Mouse (Mus musculus): ENCODE results near the gene Fgfr2.
"Not testable (repeated sequence)": the region's sequence is repeated elsewhere in the genome, so short reads cannot be mapped to it uniquely, and the experiment has no call there.

The Fgfr2 gene

GRCm38 (mm10) chr7:130173914-130174313 is 2949.2 kb downstream of the Fgfr2 start:
- no peak for DNase-seq (ENCODE audit: low spot score)

- DNase-seq (ENCODE audit: low spot score), result no peak
These were observed 2953.0 kb downstream of the Fgfr2 start for GRCm38 (mm10) chr7:130170144-130170543.

GRCm38 (mm10) chr7:130168296-130168695 is 2954.9 kb downstream of the Fgfr2 start:
- DNase-seq (ENCODE audit: low spot score), result no peak

GRCm38 (mm10) chr7:130167261-130167660 is 2955.9 kb downstream of the Fgfr2 start:
- DNase-seq (ENCODE audit: low spot score), result no peak

- DNase-seq (ENCODE audit: low spot score), result no peak
These were observed 2957.0 kb downstream of the Fgfr2 start for GRCm38 (mm10) chr7:130166190-130166589.

GRCm38 (mm10) chr7:130165408-130165807 is 2957.7 kb downstream of the Fgfr2 start:
- no peak for DNase-seq (ENCODE audit: low spot score)

- DNase-seq (ENCODE audit: low spot score), result no peak
These were observed 2960.4 kb downstream of the Fgfr2 start for GRCm38 (mm10) chr7:130162718-130163117.

- no peak for DNase-seq (ENCODE audit: low spot score)
These were observed 2961.6 kb downstream of the Fgfr2 start for GRCm38 (mm10) chr7:130161581-130161980.

- DNase-seq (ENCODE audit: low spot score), result no peak
These were observed 2964.3 kb downstream of the Fgfr2 start for GRCm38 (mm10) chr7:130158845-130159244.

- no peak for DNase-seq (ENCODE audit: low spot score)
These were observed 2969.7 kb downstream of the Fgfr2 start for GRCm38 (mm10) chr7:130153363-130153969.

GRCm38 (mm10) chr7:130148906-130149305 is 2974.2 kb downstream of the Fgfr2 start:
- no peak for DNase-seq (ENCODE audit: low spot score)

GRCm38 (mm10) chr7:130147230-130147629 is 2975.9 kb downstream of the Fgfr2 start:
- DNase-seq (ENCODE audit: low spot score), result no peak

- no peak for DNase-seq (ENCODE audit: low spot score)
These were observed 2977.9 kb downstream of the Fgfr2 start for GRCm38 (mm10) chr7:130145211-130145610.

- DNase-seq (ENCODE audit: low spot score), result no peak
These were observed 2979.8 kb downstream of the Fgfr2 start for GRCm38 (mm10) chr7:130143371-130143770.

GRCm38 (mm10) chr7:130141088-130141873 is 2981.9 kb downstream of the Fgfr2 start:
- no peak for DNase-seq (ENCODE audit: low spot score)

GRCm38 (mm10) chr7:130134924-130135365 is 2988.2 kb downstream of the Fgfr2 start:
- DNase-seq (ENCODE audit: low spot score), result no peak

- DNase-seq (ENCODE audit: low spot score), result not testable (repeated sequence)
These were observed 2988.7 kb downstream of the Fgfr2 start for GRCm38 (mm10) chr7:130134428-130134827.

GRCm38 (mm10) chr7:130130226-130130625 is 2992.9 kb downstream of the Fgfr2 start:
- no peak for DNase-seq (ENCODE audit: low spot score)

- no peak for DNase-seq (ENCODE audit: low spot score)
These were observed 2993.7 kb downstream of the Fgfr2 start for GRCm38 (mm10) chr7:130129359-130129960.

GRCm38 (mm10) chr7:130121507-130121906 is 3001.6 kb downstream of the Fgfr2 start:
- DNase-seq (ENCODE audit: low spot score), result no peak

GRCm38 (mm10) chr7:130119466-130119865 is 3003.7 kb downstream of the Fgfr2 start:
- no peak for DNase-seq (ENCODE audit: low spot score)

GRCm38 (mm10) chr7:130118726-130119125 is 3004.4 kb downstream of the Fgfr2 start:
- no peak for DNase-seq (ENCODE audit: low spot score)

Data from ovary, postnatal 14 days (tissue).